Mouse (Mus musculus): ENCODE data around the gene Ltbp2. TPM values are rescaled to one million over a fixed set of nuclear protein-coding genes. Genes with fewer than 3 reads are reported as not detected.
A peak's percentile ranks its signal among the peaks of the same experiment; 100 is the strongest.

Gene Ltbp2
- total and polyA plus RNA-seq, 2 experiments from 2014 or later = 1.1 to 8.1 TPM

DNA sequence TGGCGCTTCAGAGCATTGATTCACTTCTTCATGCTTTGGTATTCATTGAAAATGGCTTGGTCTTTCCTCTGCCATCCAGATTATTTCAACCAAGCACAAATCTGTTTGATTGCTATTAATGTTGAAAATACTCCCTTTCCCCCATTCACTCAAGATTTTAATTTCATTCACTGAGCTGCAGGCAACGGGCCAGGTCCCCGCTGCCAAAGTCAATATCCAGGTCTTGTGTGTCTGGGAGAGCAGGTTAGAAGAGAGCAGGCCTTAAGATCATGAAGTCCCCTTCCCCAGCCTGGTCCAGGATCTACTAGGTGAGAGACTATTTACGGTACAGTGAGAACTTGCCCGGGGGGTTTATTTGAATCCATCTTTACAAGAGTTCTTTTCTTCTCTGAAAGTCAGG, 38.6 kb upstream of the Ltbp2 start:
- ATAC-seq (ENCODE audit: insufficient read depth, low read depth) (no peak), DNase-seq (ENCODE audit: low spot score) (no peak)
- H3K36me3 ChIP-seq (replicated peaks; ENCODE audit: control insufficient read depth, insufficient read depth, low read length) = peaks cover 19% of the 10 kb centered on the region
- 0 out of 2 replicates have a peak, but pooled peaks cover 4% of the 10 kb centered on the region for H3K4me1 ChIP-seq (ENCODE audit: control insufficient read depth, insufficient read depth)
- no peak overlapping the region for H3K4me3 ChIP-seq (ENCODE audit: low read depth, low read length)
- H3K9ac ChIP-seq (replicated peaks; ENCODE audit: low read depth, low read length) = no peak overlapping the region
- H3K9me3 ChIP-seq (replicated peaks; ENCODE audit: control insufficient read depth, low read length) = no peaks in the 10 kb centered on the region
- no peak overlapping the region for H3K4me2 ChIP-seq (ENCODE audit: low read depth, low read length)
- TF ChIP-seq EP300 (IDR thresholded peaks at IDR 0.05; ENCODE audit: low read depth) (no peak), CTCF (IDR thresholded peaks at IDR 0.05; ENCODE audit: low read depth) (no peak)
- WGBS = 85% methylated on average over 5 of the region's 5 CpGs
- H3K27me3 ChIP-seq (ENCODE audit: control insufficient read depth, insufficient read depth, low read length) = no peaks in the 10 kb centered on the region
- no peak overlapping the region for H3K27ac ChIP-seq (ENCODE audit: low read depth)

GRCm38 (mm10) chr12:84912652-84913104, 36.3 kb upstream of the Ltbp2 start:
- Histone ChIP-seq H3K9me3 (replicated peaks; ENCODE audit: control insufficient read depth, low read length) (no peaks in the 10 kb centered on the region), H3K27me3 (ENCODE audit: control insufficient read depth, insufficient read depth, low read length) (no peaks in the 10 kb centered on the region), H3K4me1 (ENCODE audit: control insufficient read depth, insufficient read depth) (peaks cover 9% of the 10 kb centered on the region), H3K9ac (replicated peaks; ENCODE audit: low read depth, low read length) (no peak overlapping the region), H3K4me2 (ENCODE audit: low read depth, low read length) (no peak overlapping the region), H3K4me3 (ENCODE audit: low read depth, low read length) (no peak overlapping the region), H3K36me3 (replicated peaks; ENCODE audit: control insufficient read depth, insufficient read depth, low read length) (peaks cover 4% of the 10 kb centered on the region; the same call in 1 of the 2 replicates), H3K27ac (ENCODE audit: low read depth) (no peak overlapping the region)
- ATAC-seq (ENCODE audit: insufficient read depth, low read depth) (no peak), DNase-seq (ENCODE audit: low spot score) (no peak)
- TF ChIP-seq EP300 (IDR thresholded peaks at IDR 0.05; ENCODE audit: low read depth) (no peak), CTCF (IDR thresholded peaks at IDR 0.05; ENCODE audit: low read depth) (no peak)
- WGBS = 76% methylated on average over 4 of the region's 4 CpGs

DNA sequence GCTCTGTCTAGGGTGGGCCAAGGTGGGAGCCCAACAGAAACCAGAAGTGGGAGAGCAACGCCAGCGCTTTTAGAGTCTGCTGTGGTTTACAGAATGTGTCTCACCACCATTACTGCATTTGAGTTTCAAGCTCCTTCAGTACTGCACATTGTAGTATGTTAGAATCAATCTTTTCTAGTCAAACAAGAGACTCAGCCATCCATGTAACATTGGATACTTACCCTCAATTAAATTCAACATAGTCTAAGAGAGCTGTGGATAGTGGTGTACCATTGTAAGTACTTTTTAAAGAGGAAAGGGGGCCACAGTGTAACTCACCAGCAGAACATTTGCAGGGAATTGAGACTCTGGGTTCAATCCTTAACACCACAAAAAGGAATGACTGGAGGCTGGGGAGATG, 35.3 kb upstream of the Ltbp2 start:
- 87% methylated on average over 2 of the region's 2 CpGs for WGBS

DNA sequence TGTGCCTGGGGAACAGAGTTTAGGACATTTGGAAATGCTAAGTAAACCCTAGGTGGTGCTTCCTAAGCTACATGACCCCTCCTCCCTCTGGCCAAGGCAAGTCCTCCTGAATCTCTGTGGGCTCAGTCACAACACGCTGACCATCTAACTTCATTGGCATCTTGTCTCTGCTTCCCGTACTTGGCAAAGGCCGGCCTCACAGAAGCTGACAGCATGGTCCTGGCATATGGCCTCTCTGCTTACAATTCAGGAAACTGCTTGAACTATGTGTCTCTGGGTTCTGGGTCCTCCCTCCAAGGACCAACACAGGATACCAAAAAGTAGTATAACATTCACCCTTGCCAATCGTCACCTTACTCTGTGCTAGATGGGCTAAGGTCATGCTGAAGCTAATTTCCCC, 33.7 kb upstream of the Ltbp2 start:
- ATAC-seq (ENCODE audit: insufficient read depth, low read depth) = no peak
- TF ChIP-seq EP300 (IDR thresholded peaks at IDR 0.05; ENCODE audit: low read depth) (no peak), CTCF (IDR thresholded peaks at IDR 0.05; ENCODE audit: low read depth) (no peak)
- Histone ChIP-seq H3K4me2 (ENCODE audit: low read depth, low read length) (no peak overlapping the region), H3K9ac (replicated peaks; ENCODE audit: low read depth, low read length) (no peak overlapping the region), H3K27me3 (ENCODE audit: control insufficient read depth, insufficient read depth, low read length) (no peaks in the 10 kb centered on the region), H3K9me3 (replicated peaks; ENCODE audit: control insufficient read depth, low read length) (no peaks in the 10 kb centered on the region), H3K27ac (ENCODE audit: low read depth) (no peak overlapping the region), H3K36me3 (replicated peaks; ENCODE audit: control insufficient read depth, insufficient read depth, low read length) (no peaks in the 10 kb centered on the region), H3K4me1 (ENCODE audit: control insufficient read depth, insufficient read depth) (peaks cover 17% of the 10 kb centered on the region), H3K4me3 (ENCODE audit: low read depth, low read length) (no peak overlapping the region)
- DNase-seq (ENCODE audit: low spot score) = no peak
- 87% methylated on average over 4 of the region's 4 CpGs for WGBS

More for the DNA sequence above, 35.3 kb upstream of the Ltbp2 start:
- Histone ChIP-seq H3K4me2 (ENCODE audit: low read depth, low read length) (no peak overlapping the region), H3K4me3 (ENCODE audit: low read depth, low read length) (no peak overlapping the region), H3K27ac (ENCODE audit: low read depth) (no peak overlapping the region), H3K4me1 (ENCODE audit: control insufficient read depth, insufficient read depth) (peaks cover 17% of the 10 kb centered on the region), H3K27me3 (ENCODE audit: control insufficient read depth, insufficient read depth, low read length) (no peaks in the 10 kb centered on the region), H3K36me3 (replicated peaks; ENCODE audit: control insufficient read depth, insufficient read depth, low read length) (no peaks in the 10 kb centered on the region), H3K9me3 (replicated peaks; ENCODE audit: control insufficient read depth, low read length) (no peaks in the 10 kb centered on the region), H3K9ac (replicated peaks; ENCODE audit: low read depth, low read length) (no peak overlapping the region)
- DNase-seq (ENCODE audit: low spot score) = no peak
- ATAC-seq (ENCODE audit: insufficient read depth, low read depth) = no peak
- no peak for TF ChIP-seq CTCF (IDR thresholded peaks at IDR 0.05; ENCODE audit: low read depth)
- TF ChIP-seq EP300 (IDR thresholded peaks at IDR 0.05; ENCODE audit: low read depth) = no peak

- ATAC-seq (ENCODE audit: insufficient read depth, low read depth) (peak; percentile 84), DNase-seq (ENCODE audit: low spot score) (peak; percentile 60)
- Histone ChIP-seq H3K9me3 (replicated peaks; ENCODE audit: control insufficient read depth, low read length) (no peaks in the 10 kb centered on the region), H3K4me3 (ENCODE audit: low read depth, low read length) (no peak overlapping the region), H3K9ac (replicated peaks; ENCODE audit: low read depth, low read length) (no peak overlapping the region), H3K27me3 (ENCODE audit: control insufficient read depth, insufficient read depth, low read length) (no peaks in the 10 kb centered on the region), H3K4me2 (ENCODE audit: low read depth, low read length) (no peak overlapping the region), H3K4me1 (ENCODE audit: control insufficient read depth, insufficient read depth) (peaks cover 17% of the 10 kb centered on the region), H3K36me3 (replicated peaks; ENCODE audit: control insufficient read depth, insufficient read depth, low read length) (no peaks in the 10 kb centered on the region), H3K27ac (ENCODE audit: low read depth) (peak overlapping the region; percentile 77)
- no peak for TF ChIP-seq EP300 (IDR thresholded peaks at IDR 0.05; ENCODE audit: low read depth)
- TF ChIP-seq CTCF (IDR thresholded peaks at IDR 0.05; ENCODE audit: low read depth) = no peak
- WGBS = 36% methylated on average over 10 of the region's 10 CpGs
Measured at GRCm38 (mm10) chr12:84907627-84908480, 31.5 kb upstream of the Ltbp2 start.
